Mouse (Mus musculus) thymus, adult 2 months (tissue): Measurements from ENCODE around the gene Ciapin1. TPM values are rescaled to one million over a fixed set of nuclear protein-coding genes. Genes with fewer than 3 reads are reported as not detected.
"Not testable (repeated sequence)": the region's sequence is repeated elsewhere in the genome, so short reads cannot be mapped to it uniquely, and the experiment has no call there.

Experiments used
- DNase-seq: peaks from one replicate; pipeline ENCODE4 v3.0.0; 2021
- H3K27ac ChIP-seq: fragments of 200-500 bp; 2 replicates; pipeline ENCODE4 v1.5.1; 2012; ENCODE audit warnings: low read length, control low read depth; ENCODE audit not compliant: control insufficient read depth, insufficient read depth
- H3K27me3 ChIP-seq: fragments of 200-500 bp; 2 replicates; pipeline ENCODE4 v1.6.1; 2012; ENCODE audit warnings: mild to moderate bottlenecking, low read length, moderate library complexity, mixed read lengths; ENCODE audit not compliant: control insufficient read depth, insufficient read depth
- H3K36me3 ChIP-seq: fragments of 200-500 bp; 2 replicates; pipeline ENCODE4 v1.6.1; 2012; ENCODE audit warnings: mild to moderate bottlenecking, low read length, moderate library complexity; ENCODE audit not compliant: control insufficient read depth, insufficient read depth
- H3K4me1 ChIP-seq: fragments of 200-500 bp; replicated peaks from 2 replicates; pipeline ENCODE4 v1.6.1; 2012; ENCODE audit warnings: low read length; ENCODE audit not compliant: control insufficient read depth, insufficient read depth
- H3K4me3 ChIP-seq: fragments of 200-500 bp; 2 replicates; pipeline ENCODE4 v1.5.1; 2012; ENCODE audit warnings: mild to moderate bottlenecking, low read length, control low read depth, moderate library complexity; ENCODE audit not compliant: control insufficient read depth, insufficient read depth
- CTCF ChIP-seq: fragments of 200-500 bp; IDR thresholded peaks from 2 replicates; pipeline ENCODE4 v1.5.1; 2012; ENCODE audit warnings: mild to moderate bottlenecking, control low read depth, low read length, moderate library complexity, borderline replicate concordance; ENCODE audit not compliant: control insufficient read depth, poor library complexity, insufficient read depth; ENCODE audit errors: extremely low read depth
- POLR2A ChIP-seq: fragments of 200-500 bp; IDR thresholded peaks from 2 replicates; pipeline ENCODE4 v1.6.1; 2012; ENCODE audit warnings: mild to moderate bottlenecking, low read length, control low read depth, moderate library complexity; ENCODE audit not compliant: control insufficient read depth, poor library complexity, insufficient read depth; ENCODE audit errors: extremely low read depth
- WGBS: fragments of 180-500 bp; shearing (Covaris S2); methylation state at CpG from one replicate; pipeline ENCODE4 v1.1.7; 2018; 5-methylcytosine and 5-hydroxymethylcytosine counted together
- polyA plus RNA-seq: library from polyadenylated mRNA; depleted of rRNA; stranded (reverse); fragments of >200 nt; gene quantifications from 2 replicates; pipeline ENCODE4 v1.2.3, GENCODE M21; 2012

Gene Ciapin1
- polyA plus RNA-seq, 1 experiment, result 53.5 TPM

GRCm38 (mm10) chr8:94836456-94837240 lies 1.5 kb downstream of the Ciapin1 start:
- Histone ChIP-seq H3K36me3 (peaks cover 3% of the 10 kb centered on the region), H3K4me1 (peaks cover 8% of the 10 kb centered on the region), H3K27ac (no peak overlapping the region), H3K4me3 (no peak overlapping the region), H3K27me3 (no peaks in the 10 kb centered on the region)
- TF ChIP-seq POLR2A, result no peak
- TF ChIP-seq CTCF, result no peak
- 89% methylated on average over 11 of the region's 11 CpGs for WGBS
- no peak for DNase-seq

- WGBS, result 98% methylated on average over 13 of the region's 13 CpGs
- DNase-seq, result not testable (repeated sequence)
These were observed 2.4 kb downstream of the Ciapin1 start for GRCm38 (mm10) chr8:94835751-94836150.

GRCm38 (mm10) chr8:94833901-94834405 lies 4.2 kb downstream of the Ciapin1 start:
- not testable (repeated sequence) for H3K27me3 ChIP-seq, DNase-seq, H3K27ac ChIP-seq, H3K4me1 ChIP-seq, H3K4me3 ChIP-seq
- peaks cover 15% of the 10 kb centered on the region for H3K36me3 ChIP-seq
- 71% methylated on average over 7 of the region's 7 CpGs for WGBS

More at GRCm38 (mm10) chr8:94835751-94836150, 2.4 kb downstream of the Ciapin1 start:
- H3K27me3 ChIP-seq, H3K27ac ChIP-seq, H3K36me3 ChIP-seq, H3K4me1 ChIP-seq, H3K4me3 ChIP-seq: not testable (repeated sequence)

DNA sequence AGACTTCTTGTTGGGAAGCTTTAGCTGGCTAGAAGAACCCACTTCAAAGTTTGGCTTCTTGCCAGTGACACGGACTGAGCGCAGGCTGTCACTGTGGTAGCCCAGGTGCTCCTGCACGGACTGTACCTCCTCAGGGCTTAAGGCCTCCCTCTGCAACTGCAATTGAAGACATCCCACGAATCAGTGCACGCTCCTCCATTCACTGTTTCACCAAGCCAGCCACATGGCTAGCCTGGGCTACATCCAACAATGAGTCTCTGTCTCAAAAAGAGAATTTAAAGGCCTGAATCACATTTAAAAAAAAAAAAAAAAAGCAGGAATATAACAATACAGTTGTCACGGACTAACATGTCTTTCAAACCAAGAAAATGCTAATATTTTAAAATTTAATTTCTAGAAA lies 9.9 kb downstream of the Ciapin1 start:
- Histone ChIP-seq H3K4me1 (peaks cover 4% of the 10 kb centered on the region; the same call in 1 of the 2 replicates), H3K27me3 (no peaks in the 10 kb centered on the region), H3K27ac (no peak overlapping the region), H3K4me3 (no peak overlapping the region), H3K36me3 (peaks cover 47% of the 10 kb centered on the region)
- 36% methylated on average over 6 of the region's 6 CpGs for WGBS
- no peak for DNase-seq
- TF ChIP-seq POLR2A (no peak), CTCF (no peak)

DNA sequence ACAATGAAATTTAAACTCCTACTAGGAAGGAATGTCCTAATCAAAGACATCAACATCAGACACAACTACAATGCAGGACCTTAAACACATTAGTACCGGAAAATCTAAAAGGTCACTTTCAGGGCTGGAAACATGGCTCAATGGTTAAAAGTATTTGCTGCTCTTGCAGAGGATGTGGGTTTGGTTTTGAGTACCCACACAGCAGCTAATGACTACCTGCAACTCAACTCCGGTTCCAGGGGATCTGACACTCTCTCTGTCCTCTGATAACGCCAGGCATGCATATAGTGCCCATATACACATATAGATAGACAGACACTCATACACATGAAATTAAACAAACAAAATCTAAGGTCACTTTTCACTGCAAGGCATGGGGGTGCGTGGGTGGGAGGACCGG lies 11.9 kb downstream of the Ciapin1 start:
- Histone ChIP-seq H3K4me1 (peaks cover 4% of the 10 kb centered on the region; the same call in 1 of the 2 replicates), H3K4me3 (no peak overlapping the region), H3K27me3 (no peaks in the 10 kb centered on the region), H3K27ac (no peak overlapping the region), H3K36me3 (peaks cover 44% of the 10 kb centered on the region)
- TF ChIP-seq CTCF (no peak), POLR2A (no peak)
- WGBS, result 89% methylated on average over 5 of the region's 5 CpGs
- no peak for DNase-seq

DNA sequence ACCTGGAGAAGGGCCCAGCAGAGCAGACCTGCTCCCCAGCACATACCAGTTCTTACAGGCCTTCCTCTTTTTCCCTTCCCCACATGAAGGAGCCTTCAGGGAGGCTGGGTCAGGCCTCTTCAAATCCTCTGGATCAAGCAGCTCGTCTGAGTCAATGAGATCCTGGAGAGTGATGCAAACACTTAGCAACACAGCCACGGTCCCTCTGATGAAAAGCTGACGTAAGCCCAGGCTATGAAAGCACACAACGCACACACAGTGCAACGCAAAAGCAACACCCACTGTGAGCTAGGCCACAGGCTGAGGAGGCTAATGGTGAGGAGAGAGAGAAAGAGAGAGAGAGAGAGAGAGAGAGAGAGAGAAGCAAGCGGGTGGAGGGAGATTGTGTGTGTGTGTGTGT lies 13.0 kb downstream of the Ciapin1 start:
- no peaks in the 10 kb centered on the region for H3K27me3 ChIP-seq
- H3K36me3 ChIP-seq, result peaks cover 42% of the 10 kb centered on the region
- peaks cover 4% of the 10 kb centered on the region; the same call in 1 of the 2 replicates for H3K4me1 ChIP-seq
- TF ChIP-seq POLR2A (no peak), CTCF (no peak)
- no peak overlapping the region for H3K4me3 ChIP-seq
- H3K27ac ChIP-seq, result no peak overlapping the region
- DNase-seq, result no peak
- 96% methylated on average over 6 of the region's 6 CpGs for WGBS
